Comparison of ENCODE assay signal across 21 mouse cellular contexts in genomic region chr2:60175078-60175477, GRCm38 (mm10). TPM values are rescaled to one million over a fixed set of nuclear protein-coding genes. Genes with fewer than 3 reads are reported as not detected.
A peak's percentile ranks its signal among the peaks of the same experiment; 100 is the strongest.
DNase-seq lines count a peak whose midpoint lies in the region; ATAC-seq and TF ChIP-seq lines count a peak whose summit lies in the region.
"Had no signal": no experiment of that assay in that cellular context is flagged by ENCODE, and none has a peak within 500 bp of the region (broad histone marks: within the 10 kb centered on the region; RNA-seq: fewer than 3 reads in every experiment).

No protein-coding gene starts in this region.

- TF ChIP-seq POLR2A in CH12.LX (IDR thresholded peaks at IDR 0.05; ENCODE audit: low read depth, low read length): no peak

- no peak overlapping the region for H3K4me3 ChIP-seq in CH12.LX (replicated peaks in 1 of 3; ENCODE audit: low read depth in 2 of 3, low read length in 2 of 3, poor library complexity in 1 of 3)
- H3K4me3 ChIP-seq: embryonic facial prominence, embryonic 13.5 days; forebrain, embryonic 12.5 days; heart, embryonic 10.5 days; hindbrain, embryonic 13.5 days had no signal

- no peak for TF ChIP-seq RAD21 in CH12.LX (IDR thresholded peaks at IDR 0.05; ENCODE audit: low read depth, low read length)

- no peaks in the 10 kb centered on the region for H3K27me3 ChIP-seq in CH12.LX (replicated peaks)
- H3K27me3 ChIP-seq in splenic B cell, adult 2 months (ENCODE audit: control insufficient read depth, insufficient read depth, low read length, poor library complexity, severe bottlenecking): no peaks in the 10 kb centered on the region
- H3K27me3 ChIP-seq: embryonic facial prominence, embryonic 13.5 days; forebrain, embryonic 12.5 days; hindbrain, embryonic 13.5 days had no signal

- in situ Hi-C loops in CH12.LX (cut with MboI; ENCODE audit: low pct_ligation_motif_present, low pct_unique_long_range_greater_than_20kb, low sequenced_read_pairs): no loop called here

- intact Hi-C loops in heart, postnatal 10 days (cut with DNase I): no loop called here
- intact Hi-C loops in gastrocnemius, postnatal 36 days (cut with DNase I): no loop called here

- no peak overlapping the region for H3K9ac ChIP-seq in CH12.LX (ENCODE audit: insufficient read depth, low read depth)
- H3K9ac ChIP-seq: embryonic facial prominence, embryonic 13.5 days; forebrain, embryonic 12.5 days; forebrain, postnatal 0 days; hindbrain, embryonic 13.5 days had no signal

- no peak for TF ChIP-seq CTCF in CH12.LX (conservative IDR thresholded peaks at IDR 0.05 in 1 of 2, IDR thresholded peaks at IDR 0.05 in 1 of 2; ENCODE audit: low read depth in 2 of 2, low read length in 2 of 2)

- H3K4me1 ChIP-seq in CH12.LX (ENCODE audit: control insufficient read depth in 1 of 2, insufficient read depth in 2 of 2): peaks cover 2 to 40% of the 10 kb centered on the region in 2 experiments; a peak in 3 of 4 replicates
- H3K4me1 ChIP-seq: heart, embryonic 10.5 days; hindbrain, embryonic 13.5 days had no signal

- dilution Hi-C loops in CH12.LX (cut with MboI; ENCODE audit: extremely low pct_ligation_motif_present, extremely low pct_unique_long_range_greater_than_20kb, low sequenced_read_pairs): no loop called here

- TF ChIP-seq EP300 in CH12.LX (IDR thresholded peaks at IDR 0.05; ENCODE audit: low read length): no peak

- peaks cover 5% of the 10 kb centered on the region for H3K9me3 ChIP-seq in CH12.LX (replicated peaks; ENCODE audit: low read length)
- H3K9me3 ChIP-seq: forebrain, embryonic 12.5 days; heart, embryonic 10.5 days; hindbrain, embryonic 13.5 days had no signal

- no peak overlapping the region for H3K4me2 ChIP-seq in CH12.LX (ENCODE audit: insufficient read depth, low read depth, poor library complexity, severe bottlenecking)
- H3K4me2 ChIP-seq: embryonic facial prominence, embryonic 13.5 days; forebrain, embryonic 12.5 days; hindbrain, embryonic 13.5 days had no signal

- no peaks in the 10 kb centered on the region for H3K79me2 ChIP-seq in CH12.LX (replicated peaks; ENCODE audit: control insufficient read depth, extremely low read depth, insufficient read depth, poor library complexity, severe bottlenecking)

- ATAC-seq in granulocyte monocyte progenitor cell, adult 5-6 weeks (replicated peaks; ENCODE audit: poor library complexity, severe bottlenecking): peak; percentile 31
- ATAC-seq: forebrain, postnatal 0 days; hindbrain, postnatal 0 days had no signal

- H3K36me3 ChIP-seq in CH12.LX (replicated peaks in 1 of 2; ENCODE audit: control insufficient read depth in 1 of 2, insufficient read depth in 1 of 2, low read length in 1 of 2): no peaks in the 10 kb centered on the region
- H3K36me3 ChIP-seq in splenic B cell, adult 2 months (ENCODE audit: control insufficient read depth, insufficient read depth, low read length, poor library complexity, severe bottlenecking): no peaks in the 10 kb centered on the region
- H3K36me3 ChIP-seq: embryonic facial prominence, embryonic 13.5 days; forebrain, embryonic 12.5 days; heart, embryonic 10.5 days; hindbrain, embryonic 13.5 days had no signal

- peak; percentile 72 for DNase-seq in heart, adult 11 months
- DNase-seq in heart, postnatal 10 days: no peak
- no peak for DNase-seq in CH12.LX (ENCODE audit: extremely low read depth)
- peak; percentile 38 for DNase-seq in splenic B cell, adult 2 months (ENCODE audit: low read depth, low spot score)
- no peak for DNase-seq in spleen, postnatal 36 days (ENCODE audit: low spot score in 2 of 2)
- DNase-seq in gastrocnemius, postnatal 36 days: no peak
- DNase-seq: adrenal gland, adult 8-10 months; adrenal gland, postnatal 36 days; cerebellum, adult 11 months; cerebellum, adult 8-10 months; cerebellum, postnatal 25 days; forebrain, postnatal 0 days; gastrocnemius, postnatal 14 days; heart, adult 18-20 months; heart, postnatal 14 days had no signal

- no peak overlapping the region for H3K27ac ChIP-seq in CH12.LX (ENCODE audit: insufficient read depth, low read depth)
- H3K27ac ChIP-seq: embryonic facial prominence, embryonic 13.5 days; forebrain, embryonic 12.5 days; heart, embryonic 10.5 days; hindbrain, embryonic 13.5 days; hindbrain, postnatal 0 days had no signal

TF ChIP-seq in CH12.LX, 34 proteins besides CTCF, POLR2A, EP300 and RAD21:
- TF ChIP-seq CHD1 (IDR thresholded peaks at IDR 0.05; ENCODE audit: low read depth, low read length) (no peak), ETS1 (conservative IDR thresholded peaks at IDR 0.05; ENCODE audit: low read depth, low read length) (no peak), USF1 (IDR thresholded peaks at IDR 0.05; ENCODE audit: low read depth, low read length) (no peak), ZNF384 (IDR thresholded peaks at IDR 0.05; ENCODE audit: low read depth, low read length) (0 out of 2 replicates have a peak, but pooled peaks have one; percentile 34)

RNA-seq across cellular contexts. Expression of gene Baz2b, which starts 34.6 kb away (rescaled TPM):
- 10 to 100 TPM; 55.6 to 60.3 TPM for total RNA-seq in heart, postnatal 10 days (2021)
- total RNA-seq in CH12.LX (2012; rRNA removed): 27.6 and 31.9 TPM in 2 replicates
- 17.3 and 17.5 TPM in 2 replicates for total RNA-seq in CH12.LX (2014; rRNA removed)
- 36.3 and 40.1 TPM in 2 replicates for polyA plus RNA-seq in CH12.LX (2012; ENCODE audit: insufficient read length, low read depth)
- total RNA-seq in granulocyte monocyte progenitor cell, adult 5-6 weeks (2014; fragmentation: Nextera tagmentation): 74.9 and 115 TPM in 2 replicates
- total RNA-seq in granulocyte monocyte progenitor cell, adult 5-6 weeks (2017): 76.0 and 80.2 TPM in 2 replicates
- 10 to 100 TPM; 30.7 to 31.9 TPM for total RNA-seq in gastrocnemius, postnatal 36 days (2021)

RNA-seq across cellular contexts. Expression of gene March7, which starts 34.6 kb away (rescaled TPM):
- total RNA-seq in heart, postnatal 10 days (2021): 10 to 100 TPM; 47.4 to 52.6 TPM
- total RNA-seq in CH12.LX (2012; rRNA removed): 40.0 and 44.5 TPM in 2 replicates
- 121 and 149 TPM in 2 replicates for total RNA-seq in CH12.LX (2014; rRNA removed)
- 52.1 and 53.7 TPM in 2 replicates for polyA plus RNA-seq in CH12.LX (2012; ENCODE audit: insufficient read length, low read depth)
- 53.4 and 54.1 TPM in 2 replicates for total RNA-seq in granulocyte monocyte progenitor cell, adult 5-6 weeks (2014; fragmentation: Nextera tagmentation)
- 71.9 and 82.6 TPM in 2 replicates for total RNA-seq in granulocyte monocyte progenitor cell, adult 5-6 weeks (2017)
- total RNA-seq in gastrocnemius, postnatal 36 days (2021): 10 to 100 TPM; 22.5 to 25.2 TPM

Comparison
In these comparisons a context has a peak if more than half of its experiments do, and no peak if none do; other contexts are left out.
1. DNase-seq: peak in heart, adult 11 months (single experiment) and splenic B cell, adult 2 months (single experiment); none in heart, postnatal 10 days (0 of 2), CH12.LX (single experiment), spleen, postnatal 36 days (0 of 2) and gastrocnemius, postnatal 36 days (0 of 2).